Mouse (Mus musculus) heart, adult 2 months (tissue): ENCODE measurements around the gene Trpm8.

Source experiments
- CTCF ChIP-seq: fragments of 200-600 bp; IDR thresholded peaks from 2 replicates; pipeline ENCODE4 v1.8.1; 2022; ENCODE audit warnings: antibody characterized with exemption, mild to moderate bottlenecking, moderate library complexity
- POLR2A ChIP-seq: fragments of 200-500 bp; IDR thresholded peaks from 2 replicates; pipeline ENCODE4 v1.6.1; 2011; ENCODE audit warnings: mild to moderate bottlenecking, low read depth, low read length, control low read depth; ENCODE audit not compliant: insufficient read depth

- TF ChIP-seq POLR2A, result no peak
- TF ChIP-seq CTCF, result no peak
These were observed 1.6 kb upstream of the Trpm8 start for GRCm38 (mm10) chr1:88275698-88276523.
